Mouse (Mus musculus) testis, adult 2 months (tissue): Measurements from ENCODE around the gene Hoxd12.

Experiments
- CTCF ChIP-seq: fragments of 200-500 bp; IDR thresholded peaks from 2 replicates; pipeline ENCODE4 v1.5.1; 2012; ENCODE audit warnings: low read depth, mild to moderate bottlenecking, inconsistent platforms, low read length, moderate library complexity; ENCODE audit not compliant: control insufficient read depth, insufficient read depth, insufficient replicate concordance
- POLR2A ChIP-seq: fragments of 200-500 bp; IDR thresholded peaks from 2 replicates; pipeline ENCODE4 v1.6.1; 2012; ENCODE audit warnings: low read depth, mild to moderate bottlenecking, inconsistent platforms, low read length, moderate library complexity; ENCODE audit not compliant: control insufficient read depth

DNA sequence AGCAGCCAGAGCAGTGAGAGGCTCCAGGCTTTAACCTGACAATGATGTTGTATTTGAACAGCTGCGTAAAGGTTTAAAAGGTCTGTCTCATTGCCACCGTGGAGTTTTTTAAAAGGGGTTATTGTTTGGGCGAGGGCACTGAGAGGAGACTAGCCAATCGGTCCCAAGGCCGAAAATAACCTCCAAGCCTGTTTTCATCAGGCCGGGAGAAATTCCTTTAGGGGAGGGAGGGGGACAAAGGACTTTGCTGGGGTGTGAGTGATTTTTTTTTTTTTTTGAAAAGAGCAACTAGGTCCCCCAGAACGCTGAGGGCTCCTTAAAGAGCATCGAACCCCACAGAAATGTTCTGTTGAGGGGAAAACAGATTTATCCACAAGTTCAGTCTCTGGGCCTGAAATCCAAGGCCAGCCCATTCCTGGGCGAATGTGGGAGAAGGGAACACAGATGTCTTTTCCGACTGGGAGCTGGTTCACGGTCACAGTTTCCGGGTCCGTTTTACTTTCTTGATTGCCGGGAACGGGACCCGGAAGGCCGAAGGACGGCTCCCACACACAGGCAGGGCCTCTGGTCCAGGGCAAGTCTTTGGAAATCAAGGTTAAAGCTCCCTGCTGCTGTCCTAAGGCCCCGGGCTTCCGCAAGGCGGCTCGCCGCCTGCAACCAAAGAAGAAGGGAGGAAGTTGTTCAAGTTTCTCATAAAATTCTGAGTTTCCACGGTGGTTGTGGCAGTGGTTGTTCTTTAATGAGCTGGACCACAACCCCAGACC lies 14.9 kb downstream of the Hoxd12 start:
- TF ChIP-seq CTCF: no peak
- TF ChIP-seq POLR2A: no peak
